Mouse (Mus musculus) adrenal gland, adult 18-20 months (tissue): Measurements from ENCODE around the gene Ptgs2. TPM values are rescaled to one million over a fixed set of nuclear protein-coding genes. Genes with fewer than 3 reads are reported as not detected.

Experiments
- DNase-seq, 2 experiments: peaks; one replicate each; pipeline ENCODE4 v3.0.0; 2021 to 2022; ENCODE audit warnings: low spot score in 2 of 2
- long read RNA-seq, 2 experiments: library from polyadenylated mRNA; stranded (forward); transcript quantifications; one replicate each; pipeline ENCODE4 v2.0.0; 2021
- total RNA-seq, 2 experiments: library from RNA; stranded (reverse); gene quantifications; 1 replicate in 1 of 2; 2 replicates in 1 of 2; pipeline ENCODE4 v1.2.3; 2021

Ptgs2 gene
- total RNA-seq: 1 to 10 TPM; 1.1 to 1.2 TPM
- long read RNA-seq, experiment 1, full-length matches to known transcripts: 1 of 1 reads
- long read RNA-seq, experiment 1, partial matches to known transcripts: 0 of 1 reads
- long read RNA-seq, experiment 1, other reads (novel, unspliced or antisense): 0 of 1 reads
- long read RNA-seq, experiment 2: 0 reads

DNA sequence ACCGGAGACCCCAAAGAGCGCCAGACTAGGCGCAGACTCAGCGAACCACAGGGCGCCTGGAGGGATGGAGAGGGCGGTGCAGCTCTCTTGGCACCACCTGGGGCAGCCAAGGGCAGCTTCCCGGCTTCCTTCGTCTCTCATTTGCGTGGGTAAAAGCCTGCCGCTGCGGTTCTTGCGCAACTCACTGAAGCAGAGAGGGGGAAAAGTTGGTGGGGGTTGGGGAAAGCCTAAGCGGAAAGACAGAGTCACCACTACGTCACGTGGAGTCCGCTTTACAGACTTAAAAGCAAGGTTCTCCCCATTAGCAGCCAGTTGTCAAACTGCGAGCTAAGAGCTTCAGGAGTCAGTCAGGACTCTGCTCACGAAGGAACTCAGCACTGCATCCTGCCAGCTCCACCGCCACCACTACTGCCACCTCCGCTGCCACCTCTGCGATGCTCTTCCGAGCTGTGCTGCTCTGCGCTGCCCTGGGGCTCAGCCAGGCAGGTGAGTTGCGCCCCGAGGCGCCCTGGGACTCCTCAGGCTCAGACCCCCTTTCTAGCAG lies at the start of gene Ptgs2:
Gene Ptgs2 (plus strand): TSS at position 242 of the 544 bp plus-strand sequence.
- peak in 1 of 2 experiments; percentile 28 for DNase-seq

DNA sequence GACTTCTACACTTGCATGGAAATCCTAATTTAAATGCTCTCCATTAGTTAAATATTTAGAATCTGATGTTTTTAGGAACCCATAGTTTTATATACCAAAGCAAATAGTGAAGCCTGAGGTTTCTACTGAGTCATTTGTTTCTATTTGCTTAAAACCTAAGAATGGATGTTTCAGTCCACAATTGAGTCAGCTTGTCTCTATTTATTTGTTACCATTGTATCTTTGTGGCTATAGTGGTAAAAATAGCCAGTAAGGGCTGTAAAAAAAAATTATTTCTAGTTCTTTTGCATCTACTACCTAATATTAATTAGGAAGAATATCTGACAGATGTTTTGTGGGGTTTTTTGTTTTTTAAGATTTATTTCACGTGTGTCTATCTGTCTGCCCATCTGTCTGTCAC lies 49.6 kb upstream of the Ptgs2 start:
- DNase-seq: no peak

DNA sequence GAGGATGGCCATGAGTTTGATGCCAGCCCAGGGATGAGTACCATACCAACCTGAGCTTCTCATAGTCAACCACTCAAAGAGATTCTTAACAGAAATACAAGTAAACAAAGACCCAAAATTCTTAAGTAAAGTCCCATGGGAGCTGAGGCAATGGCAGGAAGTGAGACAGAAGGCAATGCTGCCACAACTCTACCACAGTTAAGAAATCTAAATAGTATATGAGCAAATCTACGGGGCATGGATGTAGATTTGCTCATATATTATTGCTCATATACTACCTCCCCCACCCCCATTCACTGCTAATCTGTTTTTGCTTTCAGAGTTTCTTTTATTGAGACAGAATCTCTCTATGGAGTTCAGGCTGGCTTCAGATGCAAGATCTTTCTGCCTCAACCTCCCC lies 34.1 kb upstream of the Ptgs2 start:
- DNase-seq: no peak

DNA sequence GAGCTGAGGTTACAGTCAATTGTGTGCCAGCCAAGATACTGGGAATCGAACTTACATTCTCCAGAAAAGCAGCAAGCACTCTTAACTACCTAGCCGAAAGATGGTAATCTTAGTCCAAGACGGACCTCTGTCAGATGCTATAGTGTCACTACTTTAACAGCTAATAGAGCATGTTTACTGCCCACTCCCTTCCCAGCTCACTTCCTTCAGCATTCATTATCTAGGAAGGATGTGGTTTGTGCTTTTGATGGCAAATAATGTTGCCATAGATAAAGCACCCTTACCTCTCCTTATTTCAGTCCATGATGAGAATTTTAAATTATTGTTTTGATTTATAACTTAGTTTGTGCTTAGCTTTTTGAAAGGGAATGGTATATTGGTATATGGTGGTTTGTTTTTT lies 27.0 kb upstream of the Ptgs2 start:
- no peak for DNase-seq

DNA sequence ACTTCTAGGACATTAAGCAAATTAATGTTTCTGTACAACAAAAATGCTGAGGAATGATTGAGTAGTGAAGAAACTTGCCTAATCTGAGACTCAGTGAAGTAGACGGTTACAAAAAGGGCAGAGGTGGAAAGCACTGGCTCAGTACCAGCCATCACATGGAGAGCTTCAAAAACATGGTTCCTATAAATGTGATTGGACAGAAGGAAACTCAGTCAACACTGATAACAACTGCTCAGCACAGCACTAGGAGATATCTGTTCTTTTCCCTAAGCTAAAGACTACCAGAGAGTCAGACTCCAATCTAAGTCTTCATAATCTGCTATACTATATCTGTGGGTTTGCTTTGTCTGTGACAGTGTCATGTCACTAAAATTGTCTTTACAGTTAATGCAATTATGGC lies 25.2 kb upstream of the Ptgs2 start:
- no peak for DNase-seq

DNA sequence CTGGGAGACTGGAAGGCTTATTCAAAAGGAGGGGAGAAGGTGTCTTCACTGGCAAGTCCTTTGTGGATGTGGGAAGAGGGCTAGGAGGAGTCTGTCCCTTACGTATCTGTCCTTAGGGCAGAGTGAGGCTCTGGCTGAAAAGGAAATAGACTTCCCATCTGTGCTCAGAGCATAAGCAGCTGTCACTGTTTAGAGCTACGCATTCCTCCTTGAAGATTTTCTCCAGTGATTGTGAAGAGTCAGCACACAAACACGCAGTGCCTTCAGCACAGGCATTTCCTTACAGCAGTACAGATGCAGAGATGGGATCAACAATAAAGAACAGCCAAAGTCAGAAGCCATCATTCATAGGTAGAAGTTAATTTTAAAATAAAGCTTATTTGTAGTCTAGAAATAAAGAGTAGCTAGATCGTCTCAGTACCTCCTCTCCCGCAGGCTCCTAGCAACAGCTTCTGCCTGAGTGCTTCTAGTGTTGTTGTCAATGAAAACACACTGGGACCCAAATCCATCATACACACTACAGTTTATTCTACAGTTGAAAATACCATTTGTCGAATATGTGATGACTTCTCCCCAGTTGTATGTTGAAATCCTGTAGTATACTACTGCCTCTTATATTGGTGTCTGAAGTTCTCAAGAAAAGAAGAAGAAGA lies 10.7 kb upstream of the Ptgs2 start:
- DNase-seq: no peak

DNA sequence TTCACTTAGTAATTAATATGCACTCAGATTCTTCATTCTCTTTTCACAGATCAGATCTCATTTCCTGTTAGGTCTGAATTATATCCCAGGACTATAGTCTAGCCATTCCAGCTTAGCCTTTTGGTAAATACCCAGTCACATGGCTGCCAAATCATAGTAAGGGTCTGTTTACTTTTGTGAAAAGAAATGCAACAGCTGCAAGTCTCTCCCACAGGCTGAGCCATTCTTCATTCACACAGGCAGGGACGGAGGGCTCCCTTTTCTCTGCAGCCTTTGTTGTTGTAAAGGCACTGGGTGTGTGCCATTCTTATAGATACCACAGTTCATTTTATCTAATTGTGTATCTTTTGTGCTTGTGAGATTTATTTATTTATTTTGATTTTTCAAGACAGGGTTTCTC lies 9.6 kb upstream of the Ptgs2 start:
- DNase-seq: no peak

DNA sequence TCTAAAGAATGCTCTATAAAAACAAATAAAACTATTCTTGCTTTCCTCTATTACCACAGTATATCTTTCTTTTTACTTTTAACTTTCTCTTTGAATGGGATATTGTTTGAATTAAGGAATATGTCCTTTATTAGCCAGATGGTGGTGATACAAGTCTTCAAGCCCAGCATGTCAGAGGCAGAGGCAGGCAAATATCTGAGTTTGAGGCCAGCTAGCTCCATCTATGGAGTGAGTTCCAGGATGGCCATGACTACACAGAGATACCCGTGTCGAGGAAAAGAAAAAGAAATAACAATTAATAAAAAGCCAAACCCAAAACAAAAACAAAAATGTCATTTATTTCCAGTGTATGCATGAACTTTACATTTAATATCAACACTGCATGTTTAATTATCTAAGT lies 2.8 kb upstream of the Ptgs2 start:
- no peak for DNase-seq

DNA sequence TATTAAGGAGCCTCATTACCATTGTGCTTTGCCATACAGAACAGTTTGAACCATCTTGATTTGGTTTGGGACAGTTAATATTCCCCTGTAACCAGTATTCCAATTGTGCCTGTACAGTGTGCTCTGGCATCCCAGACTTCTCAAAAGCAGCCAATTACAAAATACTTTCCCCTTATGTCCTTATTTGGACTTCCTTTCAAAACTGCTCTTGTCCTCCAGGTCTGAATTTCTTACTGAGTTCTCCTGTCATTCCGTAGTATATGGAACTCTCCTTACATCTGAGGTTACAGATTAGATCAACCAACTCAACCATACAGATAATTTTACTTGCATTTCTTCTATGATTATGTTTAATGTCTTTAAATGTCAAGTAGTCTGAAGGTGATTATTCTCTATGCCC lies 2.1 kb upstream of the Ptgs2 start:
- no peak for DNase-seq

DNA sequence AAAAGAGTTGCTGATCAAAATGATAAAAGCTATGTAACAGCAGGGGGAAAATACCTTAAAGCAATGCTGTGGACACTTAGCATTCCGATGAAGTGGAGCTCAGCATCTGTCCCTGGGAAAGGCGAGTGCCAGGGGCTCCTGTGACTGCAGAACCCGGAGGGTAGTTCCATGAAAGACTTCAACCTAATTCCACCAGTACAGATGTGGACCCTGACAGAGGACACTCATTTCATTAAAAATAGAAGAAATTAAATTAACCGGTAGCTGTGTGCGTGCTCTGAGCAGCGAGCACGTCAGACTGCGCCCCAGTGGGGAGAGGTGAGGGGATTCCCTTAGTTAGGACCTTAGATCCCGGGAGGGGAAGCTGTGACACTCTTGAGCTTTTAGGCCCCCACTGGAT lies 457 bp upstream of the Ptgs2 start:
- DNase-seq: no peak

DNA sequence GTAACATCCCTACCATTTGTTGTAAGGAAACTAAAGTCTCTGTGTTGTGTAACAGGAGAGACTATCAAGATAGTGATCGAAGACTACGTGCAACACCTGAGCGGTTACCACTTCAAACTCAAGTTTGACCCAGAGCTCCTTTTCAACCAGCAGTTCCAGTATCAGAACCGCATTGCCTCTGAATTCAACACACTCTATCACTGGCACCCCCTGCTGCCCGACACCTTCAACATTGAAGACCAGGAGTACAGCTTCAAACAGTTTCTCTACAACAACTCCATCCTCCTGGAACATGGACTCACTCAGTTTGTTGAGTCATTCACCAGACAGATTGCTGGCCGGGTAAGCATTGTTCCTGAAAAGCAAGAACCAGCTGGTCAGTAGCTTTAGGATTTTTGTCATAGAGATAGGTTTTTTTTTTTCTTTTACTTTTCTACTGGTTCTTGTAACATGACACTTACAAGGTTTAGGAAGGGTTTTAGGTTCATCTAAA lies 4.4 kb downstream of the Ptgs2 start:
- DNase-seq: no peak

DNA sequence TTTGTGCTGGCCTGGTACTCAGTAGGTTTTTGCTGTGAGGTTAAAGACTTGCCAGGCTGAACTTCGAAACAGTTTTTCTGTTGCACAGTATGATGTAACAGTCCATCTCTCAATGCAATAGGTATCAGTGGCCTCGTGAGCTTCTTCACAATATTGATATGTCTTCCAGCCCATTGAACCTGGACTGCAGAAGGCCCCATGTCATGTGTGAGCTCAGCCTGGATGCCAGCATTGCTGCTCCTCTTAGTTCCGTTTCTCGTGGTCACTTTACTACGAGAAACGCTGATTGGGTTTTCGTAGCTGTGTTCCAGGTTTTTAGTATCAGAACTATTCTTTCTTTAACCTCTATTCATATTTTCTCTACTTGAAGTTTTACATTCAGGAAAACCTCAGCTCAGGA lies 6.9 kb downstream of the Ptgs2 start:
- DNase-seq: no peak

DNA sequence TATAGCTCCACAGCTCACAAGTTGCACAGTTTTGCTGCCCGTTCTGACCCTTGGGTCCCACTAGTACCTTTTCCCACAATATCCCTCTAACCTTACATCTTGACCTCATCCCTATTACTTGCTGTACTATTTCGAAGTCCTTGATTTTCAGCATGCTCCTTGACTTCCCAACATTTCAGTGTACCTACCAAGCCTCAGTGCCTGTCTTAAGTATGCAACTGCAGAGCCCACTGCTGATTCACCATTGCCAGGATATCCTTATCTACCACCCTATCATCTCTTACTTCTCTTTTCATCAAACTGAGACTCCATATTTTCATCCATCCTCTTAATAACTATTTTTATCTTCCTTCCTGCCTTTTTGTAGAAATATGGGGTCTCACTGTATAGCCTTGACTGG lies 9.8 kb downstream of the Ptgs2 start:
- no peak for DNase-seq

DNA sequence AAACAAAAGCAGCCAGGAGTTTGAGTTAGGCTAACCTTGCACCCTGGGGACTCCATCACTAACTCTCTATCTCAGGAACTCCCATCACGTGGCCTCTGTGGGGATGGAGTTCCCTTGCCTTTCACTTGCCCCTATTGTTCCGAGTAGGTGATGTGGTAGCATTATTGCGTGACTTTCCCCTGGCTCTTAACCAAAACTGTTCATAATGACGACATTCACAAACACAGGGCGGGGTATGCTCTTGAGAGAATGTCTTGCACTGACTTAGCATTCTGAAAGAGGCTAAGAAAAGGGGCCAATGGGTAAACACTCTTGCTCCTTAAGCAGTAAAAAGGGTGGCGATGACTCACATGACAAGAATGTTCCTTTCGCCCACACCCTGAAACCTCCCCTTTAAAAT lies 15.5 kb downstream of the Ptgs2 start:
- DNase-seq: no peak

DNA sequence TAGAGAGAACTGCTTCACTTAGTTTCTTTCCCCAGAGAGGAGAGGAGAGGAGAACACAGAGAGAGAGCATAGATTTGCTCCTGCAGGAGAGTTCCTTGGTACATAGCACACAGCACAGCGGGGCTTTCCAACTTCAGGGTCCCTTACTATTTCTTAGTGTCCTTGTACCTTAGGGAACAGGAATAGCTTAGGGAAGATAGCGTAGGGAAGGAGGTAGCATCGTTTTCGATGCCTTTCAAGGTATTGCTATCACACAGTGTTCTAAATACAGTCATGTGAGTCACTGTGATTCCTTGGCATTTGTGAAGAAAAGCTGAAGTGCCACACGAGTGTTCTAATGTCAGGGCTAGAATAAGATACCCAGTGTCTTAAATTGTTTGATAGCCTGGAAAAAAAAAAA lies 18.5 kb downstream of the Ptgs2 start:
- no peak for DNase-seq

DNA sequence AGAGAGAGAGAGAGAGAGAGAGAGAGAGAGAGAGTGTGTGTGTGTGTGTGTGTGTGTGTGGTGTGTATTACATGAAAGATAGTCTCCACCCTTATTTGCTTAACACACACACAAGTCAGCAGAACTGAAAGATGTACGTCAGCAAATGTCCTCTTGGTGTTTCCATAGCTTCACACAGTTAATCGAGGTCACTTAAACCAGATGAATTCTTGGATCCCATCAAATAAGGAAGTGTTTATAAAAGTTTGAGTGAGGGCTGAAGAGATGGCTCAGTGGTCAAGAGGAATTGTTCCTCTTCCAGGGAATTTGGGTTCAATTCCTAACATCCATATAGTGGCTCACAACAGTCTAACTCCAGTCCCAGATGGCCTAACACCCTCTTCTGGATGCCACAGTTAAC lies 25.7 kb downstream of the Ptgs2 start:
- no peak for DNase-seq

DNA sequence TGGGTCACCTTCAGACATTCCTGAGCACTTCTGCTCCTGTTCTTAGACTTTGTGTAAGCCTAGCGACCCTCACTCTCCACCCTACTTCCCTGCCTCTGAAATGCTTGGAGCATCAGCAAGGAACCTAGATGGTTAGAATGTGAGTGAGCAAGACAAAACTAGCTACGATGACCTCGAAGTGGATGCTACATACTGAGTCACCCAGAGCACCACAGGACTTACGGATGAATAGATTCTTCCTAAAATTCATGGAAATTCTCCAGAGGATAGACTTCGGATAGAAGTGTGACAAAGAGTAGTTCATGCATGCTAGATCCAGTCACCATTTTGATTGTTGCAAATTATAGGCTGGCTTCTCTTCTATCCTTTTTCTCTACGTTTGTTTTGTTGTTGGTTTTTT lies 30.2 kb downstream of the Ptgs2 start:
- DNase-seq: no peak

DNA sequence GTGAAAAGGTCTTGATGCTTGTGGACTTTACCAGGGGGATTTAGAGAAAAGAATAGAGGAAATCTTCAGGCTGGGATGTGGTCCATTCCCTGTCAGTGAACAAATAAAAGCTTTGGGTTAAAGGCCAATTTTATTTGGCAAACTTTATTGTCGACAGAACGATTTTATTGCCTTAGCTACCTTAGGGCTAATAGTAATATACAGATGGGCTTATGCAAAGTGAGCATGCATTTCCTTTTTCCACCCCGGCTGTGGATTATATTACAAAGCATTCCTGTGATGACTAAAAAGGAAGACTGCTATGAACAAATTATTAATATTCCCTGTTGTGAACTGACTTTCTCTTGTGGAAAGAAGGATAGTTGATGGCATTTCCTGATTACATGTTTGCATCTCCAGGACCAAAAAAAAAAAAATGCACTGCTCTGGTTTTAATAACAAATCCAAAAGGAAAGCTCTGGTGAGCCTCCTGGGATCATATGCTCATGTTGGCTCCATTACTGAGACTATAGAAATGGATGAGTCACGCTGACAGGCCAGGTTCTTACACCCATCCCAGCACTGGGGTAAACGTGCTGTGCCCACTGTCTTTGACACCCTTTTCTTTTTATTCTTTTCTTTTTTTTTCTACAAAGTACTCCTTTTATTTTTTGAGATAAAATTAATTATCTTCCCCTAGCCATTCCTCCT lies 30.9 kb downstream of the Ptgs2 start:
- no peak for DNase-seq

DNA sequence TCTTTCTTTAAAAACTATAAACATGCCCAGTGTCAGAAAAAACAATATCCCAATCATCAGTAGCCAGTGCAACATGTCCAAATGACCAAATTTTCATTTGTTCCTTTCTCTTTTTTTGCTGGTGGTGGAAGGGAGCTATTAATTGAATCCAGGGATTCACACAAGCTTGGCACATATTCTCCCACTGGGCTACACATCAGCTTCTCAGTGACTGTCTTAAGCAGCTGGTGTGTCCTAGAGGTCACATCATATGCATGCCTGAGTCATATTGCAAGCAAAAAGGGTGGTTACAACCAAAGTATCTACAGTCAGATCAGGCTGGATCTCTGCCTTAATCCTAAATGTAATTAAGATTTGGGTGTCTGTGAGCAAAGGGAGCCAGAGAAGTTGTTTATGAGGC lies 35.5 kb downstream of the Ptgs2 start:
- no peak for DNase-seq

DNA sequence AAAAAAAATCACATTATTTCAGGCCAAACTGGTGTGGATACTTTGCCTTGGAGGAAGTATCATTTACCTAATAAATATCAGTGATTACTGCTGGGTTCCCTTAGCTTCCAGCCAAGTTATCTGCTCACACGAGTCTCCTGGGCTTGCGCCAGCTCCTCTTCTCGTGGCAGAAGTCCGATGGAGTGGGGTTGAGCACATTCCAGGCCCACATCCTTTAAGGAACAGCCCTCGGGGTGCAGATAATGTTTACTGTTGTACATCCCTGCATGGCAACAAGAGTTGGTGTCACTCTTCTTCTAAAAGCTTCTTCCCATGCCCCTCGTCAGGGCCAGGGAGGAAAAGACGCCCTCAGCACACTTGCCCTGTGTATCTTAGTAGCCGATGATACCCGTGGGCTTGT lies 39.9 kb downstream of the Ptgs2 start:
- DNase-seq: no peak

DNA sequence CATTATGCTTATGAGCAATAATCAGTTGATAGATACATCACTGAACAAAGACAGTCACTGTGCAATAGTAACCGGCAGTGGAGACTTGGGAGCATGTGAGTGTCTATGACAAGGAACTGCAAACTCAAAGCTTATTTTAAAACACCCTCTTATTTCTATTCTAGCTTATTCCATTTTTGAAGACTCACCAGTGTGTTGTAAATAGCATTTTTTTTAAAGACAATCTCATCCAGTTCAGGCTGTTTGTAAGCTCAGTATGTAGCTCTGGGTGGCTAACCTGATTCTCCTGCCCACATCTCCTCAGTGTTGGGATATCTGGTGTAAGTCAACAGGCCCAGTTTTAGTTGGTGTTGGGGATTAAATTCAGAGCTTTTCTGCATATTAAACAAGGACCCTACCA lies 42.1 kb downstream of the Ptgs2 start:
- no peak for DNase-seq

DNA sequence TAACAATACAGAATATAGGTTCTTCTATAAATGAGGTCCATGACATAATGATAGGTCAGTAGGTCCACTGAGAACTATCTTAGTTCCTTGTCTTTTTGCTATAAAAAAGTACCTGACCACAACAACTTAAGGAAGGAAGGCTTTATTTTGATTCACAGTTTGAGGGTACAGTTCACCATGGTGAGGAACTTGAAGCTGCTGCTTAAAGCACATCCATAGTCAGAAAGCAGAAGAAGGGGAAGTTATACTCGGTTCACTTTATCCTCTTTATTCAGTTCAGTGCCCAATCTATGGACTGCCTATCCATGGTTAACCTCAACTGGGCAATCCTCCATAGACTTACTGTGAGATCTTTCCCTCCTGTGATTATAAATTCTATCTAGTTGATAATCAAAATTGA lies 43.7 kb downstream of the Ptgs2 start:
- no peak for DNase-seq
